Mouse (Mus musculus) induced T-regulatory cell, adult 2 months (primary cell): Measurements from ENCODE around the gene Ube2h.
A peak's percentile ranks its signal among the peaks of the same experiment; 100 is the strongest.

Experiments used
- DNase-seq: peaks from one replicate; pipeline ENCODE4 v3.0.0-alpha.2; 2012; ENCODE audit warnings: low read depth

The Ube2h gene

DNA sequence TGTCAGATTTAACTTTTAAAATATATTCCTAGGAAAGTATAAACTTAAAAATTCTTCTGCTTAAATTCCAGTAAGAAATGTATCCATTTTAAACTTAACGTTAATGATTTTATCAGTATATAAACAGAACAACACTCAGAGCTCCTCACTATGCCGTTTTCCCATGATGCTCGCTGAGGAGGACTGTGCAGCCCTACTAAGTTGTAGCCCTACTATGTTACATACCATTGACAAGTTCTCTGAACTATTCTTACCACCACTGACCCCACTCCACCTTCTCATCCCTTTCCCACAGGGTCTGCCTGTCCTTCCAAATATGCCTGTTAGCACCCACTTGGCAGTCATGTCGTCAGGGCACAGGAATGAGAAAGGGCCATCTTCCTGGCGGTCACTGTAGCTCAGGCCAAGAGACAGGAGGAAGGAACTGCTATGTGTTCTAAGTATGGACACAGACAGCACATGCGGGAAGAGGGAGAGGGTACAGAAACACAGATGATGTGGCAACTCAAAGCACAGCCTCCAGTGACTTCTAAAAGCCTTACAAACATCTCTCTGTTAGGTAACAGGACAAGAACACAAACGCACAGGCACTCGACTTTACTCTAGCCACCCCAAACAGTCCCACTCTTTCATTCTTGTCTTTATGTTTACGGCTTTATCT, 60.9 kb downstream of the Ube2h start:
- DNase-seq = no peak

DNA sequence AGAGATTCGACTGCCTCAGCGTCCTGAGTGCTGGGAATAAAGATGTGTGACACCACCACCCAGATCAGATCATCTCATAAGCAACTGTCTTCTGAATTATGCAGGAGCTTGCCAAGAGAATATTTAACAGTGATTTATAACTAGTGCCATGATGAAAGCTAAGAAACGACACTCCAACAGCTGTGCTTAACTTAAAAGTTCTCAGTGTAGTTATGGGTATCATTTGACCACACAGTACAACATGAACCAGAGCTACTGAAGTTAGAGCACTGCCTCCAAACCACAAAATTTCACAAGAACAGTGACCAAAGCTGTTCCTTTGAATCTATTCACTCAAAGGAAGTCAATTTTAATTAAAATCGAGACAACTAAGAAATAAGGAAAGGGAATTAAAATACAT, 61.4 kb downstream of the Ube2h start:
- no peak for DNase-seq

DNA sequence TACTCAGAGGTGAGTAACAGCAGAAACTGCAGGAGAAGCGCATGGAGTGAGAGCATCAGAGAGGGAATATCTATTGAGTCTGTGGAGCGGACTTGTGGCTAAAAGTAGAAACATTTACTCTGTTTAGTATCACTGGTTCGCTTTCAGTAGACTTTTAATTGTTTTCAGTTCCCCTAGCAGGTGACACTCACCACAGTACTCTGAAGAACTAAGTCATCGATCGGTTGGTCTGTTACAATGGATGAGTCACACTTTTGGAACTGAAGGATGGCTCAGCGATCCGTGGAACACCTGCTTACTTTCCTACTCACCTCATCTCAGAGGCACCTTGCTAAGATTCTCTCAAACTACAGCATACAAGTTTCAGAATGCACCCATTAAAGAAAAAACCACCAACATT, 64.2 kb downstream of the Ube2h start:
- DNase-seq = no peak

DNA sequence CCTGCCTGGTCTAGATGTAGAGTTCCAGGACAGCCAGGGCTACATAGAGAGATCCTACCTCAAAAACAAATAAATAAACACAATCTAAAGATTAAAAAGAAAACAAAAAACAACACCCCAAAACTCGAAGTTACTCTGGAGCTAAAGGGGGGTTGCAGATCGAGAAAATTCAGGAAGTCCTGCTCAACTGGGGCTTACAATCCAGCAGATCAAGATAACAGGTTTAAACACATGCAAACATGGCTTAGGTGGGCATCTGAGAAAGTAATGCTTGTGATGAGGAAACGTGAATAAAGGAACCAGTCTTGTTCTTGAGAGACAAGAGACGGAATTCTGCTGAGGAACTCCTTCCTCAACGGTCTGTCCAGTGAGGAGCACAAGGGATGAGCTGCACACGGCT, 65.1 kb downstream of the Ube2h start:
- no peak for DNase-seq

DNA sequence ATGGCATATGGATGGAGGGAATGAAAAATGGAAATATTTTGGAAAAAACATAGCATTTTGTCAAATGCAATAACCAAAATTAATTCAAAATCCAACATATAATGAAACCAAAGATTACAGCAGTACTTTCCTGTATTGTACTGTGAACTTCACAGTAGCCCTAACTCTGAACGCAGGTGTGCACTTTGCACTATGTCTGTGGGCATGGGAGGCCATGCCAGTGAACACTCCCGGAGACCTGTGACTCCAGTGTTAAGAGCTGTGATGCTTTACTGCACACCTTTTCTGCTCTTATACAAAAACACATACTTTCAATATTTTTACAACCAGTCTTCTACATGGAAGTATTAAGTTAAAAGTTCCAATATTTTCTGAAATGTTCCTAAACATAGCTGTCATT, 66.3 kb downstream of the Ube2h start:
- no peak for DNase-seq

DNA sequence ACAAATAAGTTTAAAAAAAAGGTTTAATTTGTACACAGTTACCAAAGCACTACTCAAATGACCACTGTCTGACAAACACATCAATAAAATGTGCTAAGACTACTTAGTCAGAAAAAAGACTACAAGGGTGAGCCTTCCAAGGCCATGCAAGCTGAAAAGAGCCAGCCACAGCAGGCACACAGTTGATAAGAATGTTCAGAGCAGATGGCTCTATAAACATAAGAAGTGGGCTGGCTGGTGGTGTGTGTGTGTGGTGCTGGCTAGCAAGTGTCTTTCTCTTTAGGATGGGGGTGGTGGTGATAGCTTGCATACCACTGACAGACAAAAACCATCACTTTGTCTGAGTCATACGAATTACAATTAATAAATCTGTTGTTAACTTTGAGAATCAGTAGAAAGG, 67.8 kb downstream of the Ube2h start:
- DNase-seq = no peak

DNA sequence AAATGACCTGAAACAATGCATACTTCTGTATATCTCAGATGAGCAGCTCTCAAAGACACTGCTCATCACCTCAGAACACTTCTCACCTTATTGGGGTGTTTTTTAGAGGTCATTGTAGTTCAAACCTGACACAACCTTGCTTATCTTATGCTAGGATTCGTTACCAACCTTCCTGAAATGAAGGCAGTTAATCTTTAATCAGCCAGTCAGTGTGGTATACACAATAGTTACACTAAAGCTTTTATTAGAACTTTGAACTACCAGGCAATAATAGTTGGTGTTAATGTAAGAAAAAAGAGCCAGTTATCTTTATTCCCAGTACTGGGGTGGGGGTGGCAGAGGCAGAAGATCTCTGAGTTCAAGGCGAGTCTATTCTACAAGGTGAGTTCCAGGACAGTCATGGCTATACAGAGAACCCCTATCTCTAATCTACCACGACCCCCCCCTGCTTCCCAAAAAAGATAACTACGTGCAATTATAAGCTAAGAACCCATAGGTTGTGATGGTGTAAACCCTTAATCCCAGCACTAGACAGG, 72.5 kb downstream of the Ube2h start:
- DNase-seq = no peak

DNA sequence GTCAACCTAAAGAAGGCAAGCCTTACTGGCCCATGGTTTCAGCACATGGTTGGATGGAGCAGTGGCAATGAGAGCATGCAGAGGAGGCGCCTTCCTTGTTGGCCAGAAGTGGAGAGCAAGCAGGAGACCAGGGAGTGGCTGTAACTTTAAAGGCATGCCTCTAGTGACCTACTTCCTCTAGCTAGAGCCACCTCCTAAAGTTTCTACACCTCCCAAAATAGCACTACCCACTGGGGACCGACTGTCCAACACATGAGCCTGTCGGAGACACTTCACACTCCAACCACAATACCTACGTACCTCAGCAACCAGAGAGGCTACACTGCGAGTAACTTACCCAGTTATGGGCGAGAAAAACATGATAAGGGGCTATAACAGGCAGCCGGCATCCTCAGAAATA, 74.1 kb downstream of the Ube2h start:
- no peak for DNase-seq

DNA sequence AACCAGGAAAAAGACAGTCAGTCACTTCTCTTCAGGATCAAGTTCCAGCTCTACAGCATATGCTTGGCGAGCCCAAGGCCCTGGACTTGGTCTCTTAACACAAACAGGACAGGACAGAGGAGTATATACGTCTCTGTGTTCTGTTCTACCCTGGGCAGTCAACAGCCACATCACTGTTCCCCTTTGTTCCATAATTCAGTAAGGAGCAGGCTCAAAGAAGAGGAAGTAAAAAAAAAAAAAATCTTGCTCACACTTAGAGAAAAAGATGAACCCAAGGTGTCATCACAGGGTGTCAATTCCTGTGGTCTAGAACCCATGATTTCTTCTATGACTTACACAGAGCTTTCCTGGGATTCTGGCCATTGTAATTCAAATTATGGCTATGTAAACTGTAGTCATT, 75.4 kb downstream of the Ube2h start:
- no peak for DNase-seq

DNA sequence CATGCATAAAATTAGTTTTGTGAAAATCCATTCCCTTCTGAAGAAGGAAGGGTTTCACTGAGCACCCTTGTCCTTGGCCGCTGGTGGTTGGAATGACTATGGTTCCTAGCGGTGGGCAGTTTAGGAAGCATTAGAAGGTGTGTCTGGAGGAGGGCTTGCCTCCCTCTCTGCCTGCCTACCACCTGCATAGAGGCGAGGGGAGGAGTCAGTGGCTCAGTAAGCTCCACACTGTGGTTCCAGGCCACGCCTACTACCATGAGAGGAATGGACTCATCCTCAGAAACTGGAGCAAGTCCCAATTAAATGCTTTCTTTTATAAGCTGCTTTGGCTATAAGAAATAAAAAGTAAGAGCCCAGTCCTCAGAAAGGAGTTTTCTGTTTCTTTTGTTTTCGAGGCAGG, 76.0 kb downstream of the Ube2h start:
- no peak for DNase-seq

DNA sequence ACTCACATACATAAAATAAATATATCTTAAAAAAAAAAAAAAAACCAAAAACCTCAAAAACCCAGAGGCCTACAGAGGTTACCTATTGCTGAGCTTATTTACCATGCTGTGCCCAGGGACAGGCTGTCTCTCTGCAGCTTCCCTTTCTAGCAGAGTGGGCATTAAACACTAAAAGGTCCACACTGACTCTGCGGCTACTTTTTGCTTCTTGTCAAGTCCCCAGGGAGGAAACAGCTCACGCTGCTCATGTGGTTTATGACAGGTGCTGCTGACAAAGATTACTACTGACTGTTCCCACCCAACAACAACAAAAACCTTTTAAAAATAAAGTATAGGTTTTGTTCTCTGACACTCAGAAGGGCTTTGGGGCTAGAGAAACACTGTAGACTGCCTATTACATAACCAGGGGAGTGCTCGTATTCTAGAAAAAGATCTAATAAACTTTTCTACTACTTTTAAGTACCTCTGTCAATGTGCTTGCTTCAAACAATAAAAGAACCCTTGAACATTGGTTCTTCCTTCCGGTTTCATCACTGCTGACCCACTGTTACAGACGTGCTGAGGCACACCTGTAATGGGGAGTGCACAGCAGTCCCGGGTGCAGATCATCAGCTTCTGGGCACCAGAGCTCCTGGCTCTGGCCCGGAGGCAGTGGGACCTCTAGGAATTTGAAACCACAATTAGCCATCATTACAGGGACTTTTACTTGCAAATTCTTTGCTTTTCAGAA, 77.2 kb downstream of the Ube2h start:
- DNase-seq = no peak

DNA sequence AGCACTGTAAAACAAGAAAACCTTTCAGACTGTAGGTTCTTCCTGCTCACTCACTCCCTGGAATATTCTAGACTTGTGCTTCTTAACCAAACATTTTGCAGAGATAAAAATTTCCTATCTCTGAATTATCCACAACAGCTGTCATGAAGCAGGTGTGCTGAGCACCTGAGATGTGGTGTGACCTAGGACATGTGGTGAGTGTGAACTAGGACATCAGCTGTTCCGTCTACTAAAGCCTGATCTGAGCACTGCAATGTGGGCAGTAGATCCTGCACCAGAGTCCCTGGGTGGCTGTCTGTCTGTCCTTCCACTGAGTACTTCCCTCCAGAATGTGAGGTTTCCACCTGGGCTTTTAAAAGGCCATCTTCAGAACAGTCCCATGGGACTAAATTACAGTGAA, 79.6 kb downstream of the Ube2h start:
- no peak for DNase-seq

DNA sequence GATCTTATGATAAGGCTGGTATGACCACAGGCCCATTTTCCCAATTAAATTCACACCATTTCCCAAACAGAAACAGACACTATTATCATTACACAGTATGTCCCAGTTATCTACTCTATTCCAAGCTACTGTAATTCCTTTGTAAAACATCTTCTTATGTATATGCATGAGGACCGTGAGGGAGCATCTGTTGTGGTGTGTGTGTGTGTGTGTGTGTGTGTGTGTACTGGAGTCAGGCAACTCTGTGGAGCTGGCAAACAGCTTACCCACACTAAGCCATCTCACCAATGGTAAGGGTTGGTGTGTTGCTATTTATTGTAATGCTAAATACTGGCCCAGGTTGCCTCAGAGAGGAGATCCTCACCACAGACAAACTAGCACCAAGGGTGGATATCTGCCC, 82.0 kb downstream of the Ube2h start:
- DNase-seq = no peak

DNA sequence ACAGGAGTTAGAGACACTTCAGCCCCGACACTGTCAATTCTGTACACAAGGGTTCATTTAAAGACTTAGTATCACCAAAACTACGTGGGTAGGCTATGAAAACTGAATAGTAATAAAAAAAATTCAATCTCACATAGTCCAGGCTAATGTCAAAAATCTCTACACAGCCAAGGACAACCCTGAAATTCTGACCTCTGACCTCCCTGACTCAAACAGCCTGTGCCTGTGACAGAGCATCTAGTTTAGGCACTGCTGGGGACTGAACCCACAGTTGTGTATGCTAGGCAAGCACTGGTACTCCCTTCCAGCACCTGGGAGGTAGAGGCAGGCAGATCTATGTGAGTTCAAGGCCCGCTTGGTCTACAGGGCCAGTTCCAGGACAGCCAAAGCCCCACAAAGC, 86.8 kb downstream of the Ube2h start:
- DNase-seq = no peak

DNA sequence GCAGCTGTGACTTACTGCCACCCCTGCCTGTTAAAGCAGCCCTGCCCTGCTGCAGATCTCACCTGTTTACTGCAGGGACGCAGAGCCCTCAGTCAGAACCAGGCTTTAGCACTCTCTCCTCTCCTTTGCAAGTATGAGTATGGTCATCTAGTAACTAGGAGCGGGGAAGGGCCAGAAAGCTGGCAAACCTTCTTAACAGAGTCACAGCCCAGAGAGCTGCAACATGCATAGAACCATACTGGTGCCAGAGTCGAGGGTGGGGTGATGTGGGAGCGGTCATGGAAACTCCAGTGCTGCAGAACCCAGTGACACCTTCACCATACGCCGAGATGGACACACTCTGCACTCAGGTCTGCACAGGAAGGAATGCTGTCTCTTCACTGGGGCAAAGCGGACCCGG, 91.9 kb downstream of the Ube2h start:
- DNase-seq = no peak

DNA sequence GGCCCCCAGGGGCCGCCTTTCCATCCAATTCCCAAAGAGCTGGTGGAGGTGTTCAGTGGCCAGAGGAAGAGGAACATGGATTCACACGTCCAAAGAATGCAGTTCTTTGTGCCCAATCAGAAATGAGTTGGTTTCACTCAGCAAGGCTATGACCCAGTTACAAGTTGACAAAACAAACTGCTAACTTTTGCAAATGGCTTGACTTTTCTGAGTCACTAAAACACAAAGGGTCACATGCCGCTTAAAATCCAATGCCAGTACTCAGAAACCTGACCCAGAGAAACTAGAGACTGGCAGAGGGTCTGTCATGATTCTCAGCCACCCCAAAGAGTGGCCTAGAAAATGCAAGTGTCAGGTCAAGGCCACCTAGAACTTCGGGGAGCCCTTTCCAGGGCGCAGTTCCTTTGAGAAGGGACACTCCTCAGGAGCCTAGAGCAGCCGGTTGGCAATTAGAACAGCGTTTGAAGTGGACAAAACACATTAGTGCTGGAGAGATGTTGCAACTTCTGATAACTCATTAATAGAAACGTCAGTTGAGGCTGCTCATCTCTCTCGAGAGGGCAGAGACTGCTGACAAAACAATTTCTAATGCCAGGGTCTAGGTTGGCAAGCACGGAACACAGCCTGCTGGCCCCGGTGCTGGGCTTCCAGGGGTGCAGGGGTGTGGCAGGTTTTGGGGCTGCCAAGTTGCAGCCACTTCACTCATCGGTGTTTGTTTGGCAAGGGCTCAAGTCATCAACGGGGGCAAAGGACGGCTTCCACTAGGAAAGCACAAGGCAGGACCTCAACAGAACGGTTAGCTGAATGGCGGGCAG, 92.5 kb downstream of the Ube2h start:
- no peak for DNase-seq

DNA sequence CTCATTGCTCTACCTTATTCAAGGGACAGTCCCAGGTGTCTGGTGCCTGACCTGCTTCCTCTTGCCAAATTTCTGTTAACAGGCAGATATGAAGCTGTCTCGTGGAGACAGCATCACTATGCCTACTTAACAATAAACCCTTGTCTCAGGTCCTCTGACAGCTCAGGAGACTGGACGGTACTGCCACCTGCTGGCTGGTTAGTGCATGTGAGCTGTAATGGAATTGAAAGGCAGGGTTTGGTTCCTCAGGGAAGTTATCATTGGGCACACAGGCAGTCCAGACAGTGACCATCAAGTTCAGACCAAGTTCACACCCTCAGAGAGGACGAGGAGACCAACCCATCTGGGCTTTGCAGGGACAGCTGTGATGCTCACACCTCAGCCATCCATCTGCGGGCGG, 93.6 kb downstream of the Ube2h start:
- peak; percentile 85 for DNase-seq

DNA sequence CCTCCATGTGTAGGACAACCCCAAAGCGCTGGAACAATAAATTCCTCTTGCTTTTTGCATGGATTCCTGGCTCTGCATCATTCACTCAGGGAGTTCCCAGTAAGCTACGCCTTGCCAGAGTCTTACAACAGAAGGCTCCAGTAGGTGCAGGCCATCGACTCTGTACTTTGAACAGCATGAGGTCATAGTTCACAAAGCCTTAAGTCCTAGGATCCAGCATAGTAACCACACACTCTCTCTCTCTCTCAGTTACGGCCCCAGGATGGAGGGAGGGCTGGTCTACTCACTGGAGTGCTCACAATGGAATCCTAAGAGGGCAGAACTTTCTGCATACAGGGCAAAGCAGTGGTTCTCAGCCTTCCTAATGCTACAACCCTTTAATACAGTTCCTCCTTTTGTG, 95.5 kb downstream of the Ube2h start:
- no peak for DNase-seq

DNA sequence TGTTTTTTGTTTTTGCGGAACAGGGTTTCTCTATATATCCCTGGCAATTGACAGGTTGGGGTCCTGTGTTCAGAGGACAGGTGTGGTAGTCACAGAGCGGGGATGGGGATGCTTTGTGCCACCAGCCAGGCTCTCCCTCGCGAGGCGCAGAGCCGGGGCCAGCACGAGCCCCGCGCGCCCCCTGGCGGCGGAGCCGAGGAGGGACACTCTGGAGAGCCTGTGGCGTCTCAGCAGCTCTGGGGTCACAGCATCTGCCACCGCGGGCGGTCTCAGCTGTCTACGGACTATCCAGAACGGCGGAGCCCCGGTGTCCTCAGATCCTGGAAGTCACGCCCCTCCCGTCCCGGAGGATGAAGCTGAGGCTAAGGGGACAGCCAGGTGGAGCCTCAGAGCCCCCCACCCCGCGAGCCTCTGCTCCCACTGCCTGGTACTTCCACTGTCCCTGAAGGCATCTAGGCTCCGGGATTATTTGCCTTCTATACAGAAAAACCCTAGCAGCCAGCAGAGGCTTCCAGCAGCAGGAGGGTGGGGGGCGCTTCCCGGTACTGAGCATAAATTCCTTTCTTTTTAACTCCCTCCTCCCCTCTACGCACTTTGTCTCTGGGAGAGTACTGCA, 98.6 kb downstream of the Ube2h start:
- peak; percentile 83 for DNase-seq

DNA sequence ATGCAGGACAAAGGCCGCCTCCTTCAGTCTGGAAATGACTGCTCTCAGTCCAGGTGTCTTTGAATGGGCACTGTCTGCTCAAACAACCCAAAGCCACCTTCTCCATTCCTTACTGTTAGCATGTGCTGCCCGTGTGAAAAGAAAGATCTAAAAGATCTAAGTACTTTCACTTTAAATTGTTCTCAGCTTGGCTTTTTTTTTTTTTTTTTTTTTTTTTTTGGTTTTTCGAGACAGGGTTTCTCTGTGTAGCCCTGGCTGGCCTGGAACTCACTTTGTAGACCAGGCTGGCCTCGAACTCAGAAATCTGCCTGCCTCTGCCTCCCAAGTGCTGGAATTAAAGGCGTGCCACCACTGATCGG, 99.2 kb downstream of the Ube2h start:
- DNase-seq = peak; percentile 40

DNA sequence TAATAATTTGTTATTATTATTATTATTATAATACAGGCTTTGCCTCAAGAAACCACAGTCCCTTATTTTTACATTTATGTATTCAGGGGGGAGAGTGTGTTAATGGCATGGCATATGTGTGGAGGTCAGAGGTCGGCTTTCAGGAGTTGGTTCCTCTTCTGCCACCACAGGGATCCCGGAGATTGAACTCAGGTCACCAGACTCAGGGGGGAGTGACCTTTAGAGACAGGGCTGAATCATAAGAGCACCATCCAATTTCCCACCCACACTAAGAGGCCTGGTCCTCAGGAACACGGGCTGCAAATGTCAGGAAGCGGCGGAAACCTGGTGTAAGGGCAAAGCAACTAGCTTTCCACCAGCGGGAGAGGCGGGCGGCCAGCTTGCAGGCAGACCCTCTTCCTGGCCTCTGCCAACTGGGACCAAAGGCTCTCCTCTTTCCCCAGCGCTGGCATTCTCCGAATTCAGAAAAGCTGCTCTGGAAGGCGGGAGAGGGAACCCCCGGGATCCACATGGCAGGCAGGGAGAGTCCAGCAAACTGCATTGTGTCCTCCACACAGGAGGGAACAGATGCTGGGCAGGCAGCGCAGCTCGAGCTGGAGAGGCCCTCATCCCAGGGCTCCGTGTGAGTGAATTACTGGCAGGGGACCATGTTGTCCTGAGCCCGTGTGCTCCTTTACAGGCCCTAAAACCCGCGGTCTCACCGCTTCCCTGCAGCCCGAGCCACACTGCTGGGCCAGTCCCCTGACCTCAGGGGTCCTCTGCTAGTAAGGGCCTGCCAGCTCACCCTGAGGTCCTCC, 99.8 kb downstream of the Ube2h start:
- no peak for DNase-seq

DNA sequence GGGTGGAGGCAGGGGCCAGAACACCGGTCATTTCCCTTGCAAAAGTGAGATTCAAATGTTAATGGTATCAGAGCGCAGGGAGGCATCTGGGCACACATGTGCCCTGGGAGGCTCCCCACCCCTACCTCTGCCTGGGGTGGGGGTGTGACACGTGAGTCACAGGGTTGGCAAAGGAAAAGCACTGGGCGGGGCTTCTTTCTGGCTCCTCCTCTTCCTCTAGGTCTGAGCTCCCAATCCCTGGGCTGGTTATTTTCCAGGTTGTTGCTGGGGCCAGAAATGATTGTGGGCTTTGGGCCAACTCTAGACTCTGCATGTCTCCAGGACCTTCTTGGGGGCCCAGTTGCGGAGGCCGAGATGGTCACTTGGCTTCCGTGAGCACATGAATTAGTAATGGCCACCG, 108.2 kb downstream of the Ube2h start:
- no peak for DNase-seq
